Mouse (Mus musculus): ENCODE results near the gene Trappc2l. TPM values are rescaled to one million over a fixed set of nuclear protein-coding genes. Genes with fewer than 3 reads are reported as not detected.

The Trappc2l gene
- polyA plus RNA-seq, 1 experiment = 95.7 TPM

GRCm38 (mm10) chr8:122633205-122633604 is 21.8 kb downstream of the Trappc2l start:
- Histone ChIP-seq H3K4me3 (no peak overlapping the region), H3ac (ENCODE audit: control insufficient read depth, insufficient read length) (no peak overlapping the region), H3K79me2 (ENCODE audit: control insufficient read depth, insufficient read depth) (no peaks in the 10 kb centered on the region), H3K4me2 (ENCODE audit: low read depth) (no peak overlapping the region), H3K27me3 (ENCODE audit: control insufficient read depth, insufficient read depth, insufficient read length) (peaks cover 39% of the 10 kb centered on the region), H3K36me3 (ENCODE audit: control insufficient read depth, insufficient read depth) (no peaks in the 10 kb centered on the region)
- TF ChIP-seq TCF12 (IDR thresholded peaks at IDR 0.05; ENCODE audit: insufficient read depth, poor library complexity, severe bottlenecking) (no peak), POLR2A (IDR thresholded peaks at IDR 0.05; ENCODE audit: insufficient read length, low read depth) (no peak), SRF (IDR thresholded peaks at IDR 0.05; ENCODE audit: control insufficient read depth, insufficient read length, low read depth) (no peak), MAX (IDR thresholded peaks at IDR 0.05; ENCODE audit: low read depth) (no peak), TCF3 (IDR thresholded peaks at IDR 0.05; ENCODE audit: insufficient read length, low read depth) (no peak), CEBPB (IDR thresholded peaks at IDR 0.05; ENCODE audit: insufficient read depth, poor library complexity, severe bottlenecking) (no peak), MYOG (IDR thresholded peaks at IDR 0.05; ENCODE audit: control insufficient read depth in 1 of 3, insufficient read depth in 1 of 3, insufficient read length in 2 of 3, low read depth in 2 of 3) (no peak), USF1 (IDR thresholded peaks at IDR 0.05; ENCODE audit: low read depth) (no peak), REST (IDR thresholded peaks at IDR 0.05; ENCODE audit: insufficient read depth, insufficient read length) (no peak), MYOD1 (IDR thresholded peaks at IDR 0.05; ENCODE audit: control insufficient read depth in 1 of 3, insufficient read length in 2 of 3, low read depth in 2 of 3) (no peak), E2F4 (IDR thresholded peaks at IDR 0.05; ENCODE audit: insufficient read depth) (no peak), POLR2AphosphoS2 (IDR thresholded peaks at IDR 0.05; ENCODE audit: insufficient read length, low read depth) (no peak)

DNA sequence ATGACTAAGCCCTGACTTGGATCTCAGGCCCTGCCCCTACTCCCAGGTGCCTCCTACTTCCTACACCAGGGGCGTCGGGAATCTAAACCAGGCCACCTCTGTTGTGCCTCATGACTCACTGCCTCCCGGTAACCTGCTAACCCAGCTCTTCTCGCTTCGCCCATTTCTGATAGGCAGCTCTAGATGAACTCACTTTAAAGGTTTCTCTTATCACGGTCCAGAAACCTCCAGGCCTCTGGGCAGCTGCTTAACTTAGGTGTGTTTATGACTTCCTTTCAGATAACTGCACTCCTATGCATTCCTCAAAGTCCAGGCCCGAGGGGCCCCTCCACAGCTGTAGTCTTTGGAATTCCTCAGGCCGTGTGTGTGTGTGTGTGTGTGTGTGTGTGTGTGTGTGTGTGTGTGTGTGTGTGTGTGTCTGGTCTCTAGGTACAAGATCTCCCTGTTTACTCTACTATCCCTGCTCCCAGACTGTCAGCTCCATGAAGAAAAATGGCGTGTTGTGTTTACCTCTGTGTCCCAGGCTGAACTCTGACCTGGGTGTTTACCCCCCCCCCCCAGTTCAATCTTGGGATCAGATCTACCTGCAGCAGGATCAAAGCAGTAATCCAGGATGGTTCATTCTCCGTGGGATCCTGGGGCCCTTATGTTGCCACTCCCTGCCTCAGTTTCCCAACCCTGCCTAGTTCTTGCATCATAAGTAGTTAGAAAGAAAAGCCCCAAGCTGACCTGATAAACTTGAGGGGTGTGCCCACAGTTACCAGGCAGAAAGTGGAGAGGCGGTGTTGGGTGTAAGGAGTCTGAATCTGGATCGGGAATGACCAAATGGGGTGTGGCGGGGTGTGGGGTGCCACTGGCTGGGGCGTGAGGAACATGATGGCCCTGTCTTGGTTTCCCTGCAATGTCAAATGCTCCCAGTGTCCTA is 24.7 kb downstream of the Trappc2l start:
- H3K4me3 ChIP-seq = no peak overlapping the region
- peak overlapping the region; percentile 45 for H3K4me2 ChIP-seq (ENCODE audit: low read depth)
- H3K27me3 ChIP-seq (ENCODE audit: control insufficient read depth, insufficient read depth, insufficient read length) = peaks cover 23% of the 10 kb centered on the region
- TF ChIP-seq POLR2A (IDR thresholded peaks at IDR 0.05; ENCODE audit: insufficient read length, low read depth) (no peak), MYOG (IDR thresholded peaks at IDR 0.05; ENCODE audit: control insufficient read depth in 1 of 3, insufficient read depth in 1 of 3, insufficient read length in 2 of 3, low read depth in 2 of 3) (peak in 1 of 3 experiments; percentile 22), TCF12 (IDR thresholded peaks at IDR 0.05; ENCODE audit: insufficient read depth, poor library complexity, severe bottlenecking) (peak; percentile 60), CEBPB (IDR thresholded peaks at IDR 0.05; ENCODE audit: insufficient read depth, poor library complexity, severe bottlenecking) (peak; percentile 70; the same call in 1 of the 2 replicates), MYOD1 (IDR thresholded peaks at IDR 0.05; ENCODE audit: control insufficient read depth in 1 of 3, insufficient read length in 2 of 3, low read depth in 2 of 3) (peak in 1 of 3 experiments; percentile 31)
- no peaks in the 10 kb centered on the region for H3K79me2 ChIP-seq (ENCODE audit: control insufficient read depth, insufficient read depth)
- no peak overlapping the region for H3ac ChIP-seq (ENCODE audit: control insufficient read depth, insufficient read length)
- no peaks in the 10 kb centered on the region for H3K36me3 ChIP-seq (ENCODE audit: control insufficient read depth, insufficient read depth)

DNA sequence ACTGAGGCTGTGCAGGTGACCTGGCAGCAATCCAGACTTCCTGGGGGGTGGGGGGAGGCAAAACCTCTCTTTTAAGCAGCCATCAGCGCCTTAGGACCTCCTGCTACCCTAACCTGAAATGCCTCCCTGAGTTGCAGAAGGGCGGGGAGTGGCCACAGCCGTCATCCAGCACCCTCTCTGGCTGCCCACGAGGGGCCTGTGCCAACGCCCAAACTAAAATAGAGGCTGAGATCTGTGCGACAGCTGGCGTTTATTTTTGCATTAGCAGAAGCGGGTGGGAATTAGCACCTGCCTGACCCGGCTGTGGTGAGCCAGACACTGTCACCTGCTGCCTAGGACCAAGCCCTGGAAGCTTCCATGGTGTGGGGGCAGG is 25.3 kb downstream of the Trappc2l start:
- no peak overlapping the region for H3K4me3 ChIP-seq
- H3K36me3 ChIP-seq (ENCODE audit: control insufficient read depth, insufficient read depth) = no peaks in the 10 kb centered on the region
- peak overlapping the region; percentile 45 for H3K4me2 ChIP-seq (ENCODE audit: low read depth)

DNA sequence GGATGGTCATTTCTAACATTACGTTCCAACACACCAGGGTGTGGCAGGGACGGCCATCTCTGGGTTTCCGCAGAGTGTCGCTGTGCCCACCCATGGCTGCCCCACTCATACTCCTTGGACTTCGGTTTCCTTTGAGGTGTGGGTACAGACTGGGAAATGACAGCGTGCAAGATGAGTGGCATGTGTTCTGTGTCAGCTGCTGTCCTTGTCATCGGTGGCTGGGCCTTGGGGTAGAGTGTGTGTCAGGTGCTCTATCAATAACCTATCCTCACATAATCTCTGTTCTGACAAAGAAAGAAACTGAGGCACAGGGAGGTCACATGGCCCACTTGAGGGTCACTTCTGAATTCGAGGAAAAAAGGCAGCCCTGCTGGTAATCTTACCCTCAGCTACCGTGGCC is 25.8 kb downstream of the Trappc2l start:
- no peak overlapping the region for H3K4me3 ChIP-seq
- peaks cover 23% of the 10 kb centered on the region for H3K27me3 ChIP-seq (ENCODE audit: control insufficient read depth, insufficient read depth, insufficient read length)
- no peaks in the 10 kb centered on the region for H3K36me3 ChIP-seq (ENCODE audit: control insufficient read depth, insufficient read depth)
- H3K4me2 ChIP-seq (ENCODE audit: low read depth) = no peak overlapping the region
- H3K79me2 ChIP-seq (ENCODE audit: control insufficient read depth, insufficient read depth) = no peaks in the 10 kb centered on the region
- TF ChIP-seq POLR2A (IDR thresholded peaks at IDR 0.05; ENCODE audit: insufficient read length, low read depth) (no peak), MYOG (IDR thresholded peaks at IDR 0.05; ENCODE audit: control insufficient read depth in 1 of 3, insufficient read depth in 1 of 3, insufficient read length in 2 of 3, low read depth in 2 of 3) (peak in 2 of 3 experiments; percentile 38 to 62), USF1 (IDR thresholded peaks at IDR 0.05; ENCODE audit: low read depth) (no peak), E2F4 (IDR thresholded peaks at IDR 0.05; ENCODE audit: insufficient read depth) (no peak), SRF (IDR thresholded peaks at IDR 0.05; ENCODE audit: control insufficient read depth, insufficient read length, low read depth) (peak; percentile 9), POLR2AphosphoS2 (IDR thresholded peaks at IDR 0.05; ENCODE audit: insufficient read length, low read depth) (no peak), MAX (IDR thresholded peaks at IDR 0.05; ENCODE audit: low read depth) (no peak), TCF3 (IDR thresholded peaks at IDR 0.05; ENCODE audit: insufficient read length, low read depth) (peak; percentile 86), MYOD1 (IDR thresholded peaks at IDR 0.05; ENCODE audit: control insufficient read depth in 1 of 3, insufficient read length in 2 of 3, low read depth in 2 of 3) (peak; percentile 56 to 89 (median 76)), CEBPB (IDR thresholded peaks at IDR 0.05; ENCODE audit: insufficient read depth, poor library complexity, severe bottlenecking) (no peak), TCF12 (IDR thresholded peaks at IDR 0.05; ENCODE audit: insufficient read depth, poor library complexity, severe bottlenecking) (peak; percentile 63), REST (IDR thresholded peaks at IDR 0.05; ENCODE audit: insufficient read depth, insufficient read length) (no peak)
- no peak overlapping the region for H3ac ChIP-seq (ENCODE audit: control insufficient read depth, insufficient read length)

More for the DNA sequence above, 25.3 kb downstream of the Trappc2l start:
- Histone ChIP-seq H3K79me2 (ENCODE audit: control insufficient read depth, insufficient read depth) (no peaks in the 10 kb centered on the region), H3K27me3 (ENCODE audit: control insufficient read depth, insufficient read depth, insufficient read length) (peaks cover 23% of the 10 kb centered on the region), H3ac (ENCODE audit: control insufficient read depth, insufficient read length) (no peak overlapping the region)
- TF ChIP-seq REST (IDR thresholded peaks at IDR 0.05; ENCODE audit: insufficient read depth, insufficient read length) (no peak), TCF12 (IDR thresholded peaks at IDR 0.05; ENCODE audit: insufficient read depth, poor library complexity, severe bottlenecking) (peak; percentile 99), E2F4 (IDR thresholded peaks at IDR 0.05; ENCODE audit: insufficient read depth) (no peak), SRF (IDR thresholded peaks at IDR 0.05; ENCODE audit: control insufficient read depth, insufficient read length, low read depth) (no peak), MYOG (IDR thresholded peaks at IDR 0.05; ENCODE audit: control insufficient read depth in 1 of 3, insufficient read depth in 1 of 3, insufficient read length in 2 of 3, low read depth in 2 of 3) (peak; percentile 96 to 99 (median 97)), MAX (IDR thresholded peaks at IDR 0.05; ENCODE audit: low read depth) (no peak), MYOD1 (IDR thresholded peaks at IDR 0.05; ENCODE audit: control insufficient read depth in 1 of 3, insufficient read length in 2 of 3, low read depth in 2 of 3) (peak; percentile 92 to 97 (median 96)), TCF3 (IDR thresholded peaks at IDR 0.05; ENCODE audit: insufficient read length, low read depth) (peak; percentile 97), POLR2AphosphoS2 (IDR thresholded peaks at IDR 0.05; ENCODE audit: insufficient read length, low read depth) (peak; percentile 47)

Measured in myocyte (in vitro differentiated cells).